Mouse (Mus musculus) gastrocnemius, adult 8-10 months (tissue): Measurements from ENCODE around the gene Gpr12. TPM values are rescaled to one million over a fixed set of nuclear protein-coding genes. Genes with fewer than 3 reads are reported as not detected.
"Not testable (repeated sequence)": the region's sequence is repeated elsewhere in the genome, so short reads cannot be mapped to it uniquely, and the experiment has no call there.

Source experiments
- DNase-seq, 2 experiments: peaks; one replicate each; pipeline ENCODE4 v3.0.0; 2022; ENCODE audit warnings: low spot score in 2 of 2
- total RNA-seq, 4 experiments: library from RNA; stranded (reverse); gene quantifications; 2 replicates each; pipeline ENCODE4 v1.2.4; 2022

Gpr12 gene
- total RNA-seq, 4 experiments from 2014 or later = not detected

- DNase-seq = no peak
Observed at GRCm38 (mm10) chr5:146586357-146587070, 1.5 kb upstream of the Gpr12 start.

GRCm38 (mm10) chr5:146585307-146585651 lies 240 bp upstream of the Gpr12 start:
- no peak for DNase-seq

GRCm38 (mm10) chr5:146584156-146584477 lies 922 bp downstream of the Gpr12 start:
- no peak for DNase-seq

GRCm38 (mm10) chr5:146576668-146577067 lies 8.4 kb downstream of the Gpr12 start:
- DNase-seq = no peak

GRCm38 (mm10) chr5:146572735-146573042 lies 12.3 kb downstream of the Gpr12 start:
- not testable (repeated sequence) for DNase-seq

GRCm38 (mm10) chr5:146571830-146572734 lies 13.0 kb downstream of the Gpr12 start:
- not testable (repeated sequence) for DNase-seq

- DNase-seq = not testable (repeated sequence)
Observed at GRCm38 (mm10) chr5:146570179-146570578, 14.9 kb downstream of the Gpr12 start.

GRCm38 (mm10) chr5:146567054-146567453 lies 18.0 kb downstream of the Gpr12 start:
- no peak for DNase-seq

GRCm38 (mm10) chr5:146564259-146564658 lies 20.8 kb downstream of the Gpr12 start:
- no peak for DNase-seq

GRCm38 (mm10) chr5:146555836-146556235 lies 29.2 kb downstream of the Gpr12 start, which contains the start of gene Gm3415:
Gm3415 (plus strand) TSS chr5:146556136.
- not testable (repeated sequence) for DNase-seq

- not testable (repeated sequence) for DNase-seq
Observed at GRCm38 (mm10) chr5:146537347-146537746, 47.7 kb downstream of the Gpr12 start, which contains the start of gene Gm3409. Gm3409 (plus strand) TSS chr5:146537647.

Other genes starting within 250 kb of the Gpr12 start
- gene Wasf3, start 200.3 kb downstream of the Gpr12 start, total RNA-seq = under 1 TPM; 0.46 to 0.74 (median 0.59) TPM
- not detected for gene Gm6408, start 103.3 kb downstream of the Gpr12 start, total RNA-seq
- gene Gm6370, start 93.9 kb downstream of the Gpr12 start, total RNA-seq = not detected
- not detected for gene 4930449I24Rik, start 82.8 kb downstream of the Gpr12 start, total RNA-seq
- gene Gm3402, start 71.1 kb downstream of the Gpr12 start, total RNA-seq = not detected
- not detected for gene Gm3404, start 59.4 kb downstream of the Gpr12 start, total RNA-seq
- gene Gm3409, start 47.6 kb downstream of the Gpr12 start, total RNA-seq = not detected
- not detected for gene Gm3415, start 29.1 kb downstream of the Gpr12 start, total RNA-seq
- gene Usp12, start 209.8 kb upstream of the Gpr12 start, total RNA-seq = 10 to 100 TPM; 13.3 to 19.5 (median 14.9) TPM
- gene Rpl21, start 247.7 kb upstream of the Gpr12 start, total RNA-seq = 100 to 1,000 TPM in 2 of 4 experiments, 10 to 100 TPM in 2; 72.3 to 128 (median 94.8) TPM